In the genomic region with DNA sequence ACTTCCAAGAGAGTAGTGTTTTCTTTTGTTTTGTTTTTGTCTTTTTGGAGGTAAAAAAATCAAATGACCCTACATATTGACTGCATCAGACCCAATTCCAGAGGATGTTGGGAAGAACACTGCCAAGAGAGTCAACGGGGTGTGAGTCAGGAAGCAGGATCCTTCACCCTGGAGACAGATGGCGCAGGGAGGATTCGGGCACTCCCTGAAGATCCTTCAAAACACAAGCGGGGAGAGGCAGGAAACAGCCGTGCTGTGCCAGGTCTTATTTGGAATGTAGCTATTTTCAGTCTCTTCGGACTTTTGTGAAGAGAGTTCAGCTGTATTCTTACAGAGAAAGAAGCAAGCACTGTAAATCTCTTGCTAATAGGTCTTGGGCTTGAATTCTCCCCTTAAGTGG, we compare ENCODE assay signal across 8 mouse cellular contexts.
DNase-seq lines count a peak whose midpoint lies in the region; ATAC-seq and TF ChIP-seq lines count a peak whose summit lies in the region.

No protein-coding gene starts in this region.

- no peak for TF ChIP-seq EP300 in liver, postnatal 0 days (IDR thresholded peaks at IDR 0.05; ENCODE audit: low read depth)

- ATAC-seq in liver, postnatal 0 days = no peak
- no peak for ATAC-seq in hindbrain, embryonic 13.5 days (ENCODE audit: low FRiP score)
- ATAC-seq in neural tube, embryonic 15.5 days (ENCODE audit: low FRiP score) = no peak

- H3K27me3 ChIP-seq in liver, adult 2 months (ENCODE audit: control insufficient read depth, insufficient read depth, low read length) = no peaks in the 10 kb centered on the region
- no peaks in the 10 kb centered on the region for H3K27me3 ChIP-seq in liver, postnatal 0 days (ENCODE audit: insufficient read depth, low read length)
- H3K27me3 ChIP-seq in hindbrain, embryonic 13.5 days = no peaks in the 10 kb centered on the region
- H3K27me3 ChIP-seq in neural tube, embryonic 15.5 days (replicated peaks) = no peaks in the 10 kb centered on the region

- H3K79me2 ChIP-seq in liver, adult 2 months (ENCODE audit: control insufficient read depth, insufficient read depth, low read length) = no peaks in the 10 kb centered on the region

- H3K9ac ChIP-seq in liver, adult 2 months (ENCODE audit: low read depth, low read length) = no peak overlapping the region
- no peak overlapping the region for H3K9ac ChIP-seq in liver, postnatal 0 days (replicated peaks)
- H3K9ac ChIP-seq in hindbrain, embryonic 13.5 days = no peak overlapping the region
- no peak overlapping the region for H3K9ac ChIP-seq in neural tube, embryonic 15.5 days (replicated peaks)

- peak; percentile 9 for DNase-seq in liver, adult 2 months (ENCODE audit: extremely low read depth, low read depth, low spot score)
- DNase-seq in liver, postnatal 0 days = no peak
- peak; percentile 81 to 83 for DNase-seq in cerebellum, postnatal 36 days
- peak; percentile 63 for DNase-seq in heart, postnatal 4 days
- DNase-seq in ovary, postnatal 14 days (ENCODE audit: low spot score) = peak; percentile 24
- DNase-seq in right cerebral cortex, postnatal 25 days = no peak

- H3K27ac ChIP-seq in liver, adult 2 months (replicated peaks; ENCODE audit: insufficient read depth, low read depth, low read length) = no peak overlapping the region
- H3K27ac ChIP-seq in liver, postnatal 0 days (ENCODE audit: low read depth) = no peak overlapping the region
- no peak overlapping the region for H3K27ac ChIP-seq in hindbrain, embryonic 13.5 days
- H3K27ac ChIP-seq in neural tube, embryonic 15.5 days (replicated peaks) = no peak overlapping the region

- no peak overlapping the region for H3K4me3 ChIP-seq in liver, adult 2 months (ENCODE audit: insufficient read depth, low read depth, low read length)
- H3K4me3 ChIP-seq in liver, postnatal 0 days (ENCODE audit: low read depth, low read length) = no peak overlapping the region
- no peak overlapping the region for H3K4me3 ChIP-seq in hindbrain, embryonic 13.5 days
- no peak overlapping the region for H3K4me3 ChIP-seq in neural tube, embryonic 15.5 days (replicated peaks)

- no peak for TF ChIP-seq CTCF in liver, adult 2 months (IDR thresholded peaks at IDR 0.05; ENCODE audit: low read depth, low read length)
- no peak for TF ChIP-seq CTCF in liver, postnatal 0 days (IDR thresholded peaks at IDR 0.05; ENCODE audit: low read depth)

- H3K9me3 ChIP-seq in liver, postnatal 0 days (ENCODE audit: low read length) = no peaks in the 10 kb centered on the region
- H3K9me3 ChIP-seq in hindbrain, embryonic 13.5 days = no peaks in the 10 kb centered on the region
- no peaks in the 10 kb centered on the region for H3K9me3 ChIP-seq in neural tube, embryonic 15.5 days (replicated peaks)

- H3K4me1 ChIP-seq in liver, adult 2 months (ENCODE audit: control insufficient read depth, insufficient read depth, low read length) = peaks cover 1% of the 10 kb centered on the region; the same call in 1 of the 2 replicates
- H3K4me1 ChIP-seq in liver, postnatal 0 days (ENCODE audit: insufficient read depth) = no peaks in the 10 kb centered on the region
- H3K4me1 ChIP-seq in hindbrain, embryonic 13.5 days (replicated peaks) = no peaks in the 10 kb centered on the region
- no peaks in the 10 kb centered on the region for H3K4me1 ChIP-seq in neural tube, embryonic 15.5 days

- 53% methylated on average over 6 of the region's 6 CpGs for WGBS in liver, adult 2 months
- WGBS in liver, postnatal 0 days (ENCODE audit: insufficient replicate concordance) = 48% methylated on average over 6 of the region's 6 CpGs
- WGBS in hindbrain, embryonic 13.5 days = 78% methylated on average over 6 of the region's 6 CpGs
- WGBS in neural tube, embryonic 15.5 days = 60% methylated on average over 6 of the region's 6 CpGs

- H3K4me2 ChIP-seq in liver, postnatal 0 days (ENCODE audit: low read depth, low read length) = no peak overlapping the region
- no peak overlapping the region for H3K4me2 ChIP-seq in hindbrain, embryonic 13.5 days
- no peak overlapping the region for H3K4me2 ChIP-seq in neural tube, embryonic 15.5 days

- no peak for TF ChIP-seq POLR2A in liver, adult 2 months (IDR thresholded peaks at IDR 0.05; ENCODE audit: extremely low read depth, insufficient read depth, low read length)

- no peaks in the 10 kb centered on the region for H3K36me3 ChIP-seq in liver, adult 2 months (ENCODE audit: control insufficient read depth, insufficient read depth, low read length)
- H3K36me3 ChIP-seq in liver, postnatal 0 days (replicated peaks; ENCODE audit: insufficient read depth, low read length) = no peaks in the 10 kb centered on the region
- H3K36me3 ChIP-seq in hindbrain, embryonic 13.5 days = no peaks in the 10 kb centered on the region
- no peaks in the 10 kb centered on the region for H3K36me3 ChIP-seq in neural tube, embryonic 15.5 days

Comparison
In these comparisons a context has a peak if more than half of its experiments do, and no peak if none do; other contexts are left out.
1. DNase-seq: peak in liver, adult 2 months (single experiment), cerebellum, postnatal 36 days (2 of 2), heart, postnatal 4 days (single experiment) and ovary, postnatal 14 days (single experiment); none in liver, postnatal 0 days (single experiment) and right cerebral cortex, postnatal 25 days (single experiment).